Mouse (Mus musculus): ENCODE measurements around the gene Mbip.

DNA sequence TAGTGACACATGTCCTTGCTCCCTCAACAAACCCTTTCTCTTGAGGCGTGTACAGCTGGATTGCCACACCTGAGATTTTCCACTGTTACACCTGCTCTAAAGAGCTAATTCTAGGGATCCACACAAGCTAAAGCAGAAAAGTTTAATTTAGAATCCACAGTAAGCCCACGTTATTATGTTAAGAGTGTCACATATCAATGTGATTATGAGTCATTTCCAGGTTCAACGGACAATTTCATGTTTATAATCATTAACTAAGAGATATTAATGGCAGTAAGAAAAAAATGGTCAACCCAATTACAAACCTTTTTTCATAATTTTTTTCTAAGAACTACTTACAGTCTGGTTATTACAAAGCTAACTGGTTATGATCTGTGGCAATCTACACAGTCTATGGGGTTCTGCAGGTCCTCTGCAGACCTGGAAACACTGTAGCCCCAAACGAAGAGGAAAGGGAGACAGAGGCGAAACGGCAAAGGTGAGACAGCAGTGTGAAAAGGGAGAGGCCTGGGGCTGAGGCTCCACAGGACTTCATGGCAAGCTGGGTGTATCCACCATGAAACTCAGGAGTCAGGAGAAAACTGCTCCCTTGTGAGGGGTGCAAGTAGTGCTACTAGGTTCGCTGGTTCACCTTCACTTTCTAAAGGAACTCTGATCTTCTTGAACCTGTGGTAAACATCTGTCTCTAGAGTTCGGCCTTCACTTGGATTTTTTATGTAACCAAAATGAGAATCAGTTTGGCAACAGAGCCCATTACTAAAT, 6.2 kb downstream of the Mbip start:
- TF ChIP-seq CHD2 (IDR thresholded peaks at IDR 0.05; ENCODE audit: low read depth, low read length) (no peak), ZNF384 (IDR thresholded peaks at IDR 0.05; ENCODE audit: low read depth, low read length) (no peak), HCFC1 (IDR thresholded peaks at IDR 0.05; ENCODE audit: borderline replicate concordance, insufficient read depth, low read length) (no peak), ZC3H11A (IDR thresholded peaks at IDR 0.05; ENCODE audit: borderline replicate concordance, low read depth, low read length) (no peak), MAFK (IDR thresholded peaks at IDR 0.05; ENCODE audit: insufficient read depth, low read depth, low read length) (no peak)
